Mouse (Mus musculus) kidney, adult 18-20 months (tissue): ENCODE measurements around the gene Nprl3.
A peak's percentile ranks its signal among the peaks of the same experiment; 100 is the strongest.
"Not testable (repeated sequence)": the region's sequence is repeated elsewhere in the genome, so short reads cannot be mapped to it uniquely, and the experiment has no call there.

Experiments
- DNase-seq: peaks from one replicate; pipeline ENCODE4 v3.0.0; 2021

Nprl3 gene

GRCm38 (mm10) chr11:32267188-32267884 lies at the start of gene Nprl3:
Nprl3 (minus strand) TSS chr11:32267707.
- DNase-seq = peak; percentile 97

- no peak for DNase-seq
These were observed 48.5 kb upstream of the Nprl3 start for GRCm38 (mm10) chr11:32316009-32316408.

- no peak for DNase-seq
These were observed 42.4 kb upstream of the Nprl3 start for GRCm38 (mm10) chr11:32309928-32310327.

GRCm38 (mm10) chr11:32309446-32309845 lies 41.9 kb upstream of the Nprl3 start:
- no peak for DNase-seq

- DNase-seq = no peak
These were observed 39.5 kb upstream of the Nprl3 start for GRCm38 (mm10) chr11:32307006-32307405.

GRCm38 (mm10) chr11:32303455-32303854 lies 35.9 kb upstream of the Nprl3 start:
- DNase-seq = no peak

- DNase-seq = no peak
These were observed 35.4 kb upstream of the Nprl3 start for GRCm38 (mm10) chr11:32302824-32303419.

- DNase-seq = no peak
These were observed 34.0 kb upstream of the Nprl3 start for GRCm38 (mm10) chr11:32301506-32301905.

GRCm38 (mm10) chr11:32300279-32301267 lies 33.1 kb upstream of the Nprl3 start:
- no peak for DNase-seq

GRCm38 (mm10) chr11:32299865-32300264 lies 32.4 kb upstream of the Nprl3 start, which contains the start of gene Hbq1a:
Hbq1a (plus strand) TSS chr11:32300069.
- DNase-seq = peak; percentile 69

- no peak for DNase-seq
These were observed 31.0 kb upstream of the Nprl3 start for GRCm38 (mm10) chr11:32298532-32298918.

- DNase-seq = no peak
These were observed 30.5 kb upstream of the Nprl3 start for GRCm38 (mm10) chr11:32297866-32298531.

GRCm38 (mm10) chr11:32297417-32297816 lies 29.9 kb upstream of the Nprl3 start:
- DNase-seq = not testable (repeated sequence)

- DNase-seq = not testable (repeated sequence)
These were observed 28.7 kb upstream of the Nprl3 start, which contains the start of gene Hba-a2 for GRCm38 (mm10) chr11:32296203-32296602. Hba-a2 (plus strand) TSS chr11:32296489.

- DNase-seq = not testable (repeated sequence)
These were observed 26.0 kb upstream of the Nprl3 start for GRCm38 (mm10) chr11:32293479-32293878.

- not testable (repeated sequence) for DNase-seq
These were observed 25.3 kb upstream of the Nprl3 start for GRCm38 (mm10) chr11:32292819-32293218.

- no peak for DNase-seq
These were observed 20.0 kb upstream of the Nprl3 start for GRCm38 (mm10) chr11:32287493-32287825.

- DNase-seq = peak; percentile 87
These were observed 19.4 kb upstream of the Nprl3 start, which contains the start of gene Hbq1b for GRCm38 (mm10) chr11:32286695-32287492. Hbq1b (plus strand) TSS chr11:32286965.

GRCm38 (mm10) chr11:32285887-32286286 lies 18.4 kb upstream of the Nprl3 start:
- not testable (repeated sequence) for DNase-seq

GRCm38 (mm10) chr11:32285031-32285775 lies 17.7 kb upstream of the Nprl3 start:
- no peak for DNase-seq

- not testable (repeated sequence) for DNase-seq
These were observed 17.1 kb upstream of the Nprl3 start for GRCm38 (mm10) chr11:32284582-32284981.
